Mouse (Mus musculus): ENCODE results near the gene Rabgef1.

DNA sequence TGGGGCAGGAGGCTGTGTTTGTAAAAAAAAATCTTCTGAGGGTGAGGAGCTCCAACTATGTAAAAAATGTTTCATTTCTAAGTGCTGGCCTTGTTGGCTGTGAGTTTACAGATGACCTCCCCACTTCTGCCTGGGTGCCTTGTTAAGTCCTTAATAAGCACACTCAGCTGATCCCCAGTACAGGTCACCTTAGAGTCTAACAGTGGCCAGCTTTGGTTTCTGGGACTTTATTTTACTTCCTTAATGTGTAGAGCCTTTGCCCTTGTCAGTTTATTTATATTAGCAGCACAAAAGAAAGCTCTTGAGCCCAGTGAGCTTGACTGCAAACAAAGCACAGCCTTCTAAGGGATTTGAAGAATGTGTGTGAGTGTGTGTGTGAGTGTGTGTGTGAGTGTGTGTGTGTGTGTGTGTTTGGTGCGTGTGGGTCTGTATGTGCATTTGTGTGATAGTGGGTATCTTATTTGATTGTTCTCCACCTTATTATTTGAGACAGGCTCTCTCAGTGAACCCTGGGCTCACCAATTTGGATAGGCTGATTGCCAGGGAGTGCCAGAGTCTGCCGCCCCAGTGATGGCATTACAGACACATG, 20.9 kb downstream of the Rabgef1 start:
- TF ChIP-seq POLR2A (IDR thresholded peaks at IDR 0.05; ENCODE audit: borderline replicate concordance, low read depth, low read length) = no peak
- no peak for TF ChIP-seq CTCF (IDR thresholded peaks at IDR 0.05; ENCODE audit: low read depth, low read length)

All from bone marrow macrophage, adult 2 months (primary cell).